Mouse (Mus musculus) kidney, embryonic 14.5 days (tissue): ENCODE results near the gene Bscl2. TPM values are rescaled to one million over a fixed set of nuclear protein-coding genes. Genes with fewer than 3 reads are reported as not detected.
A peak's percentile ranks its signal among the peaks of the same experiment; 100 is the strongest.
"Not testable (repeated sequence)": the region's sequence is repeated elsewhere in the genome, so short reads cannot be mapped to it uniquely, and the experiment has no call there.

ENCODE experiments used
- ATAC-seq: fragments of 200-750 bp; cut with Nextera tagmentation; 2 replicates; pipeline ENCODE4 v1.8.0; 2017; ENCODE audit warnings: moderate number of reproducible peaks, mild to moderate bottlenecking, moderate TSS enrichment, moderate library complexity; ENCODE audit not compliant: low FRiP score, low TSS enrichment
- H3K27ac ChIP-seq: fragments of 300-500 bp; sonication (generic); 2 replicates; pipeline ENCODE4 v1.5.1; 2014; ENCODE audit warnings: low read depth, mild to moderate bottlenecking, low read length, moderate library complexity, mixed read lengths
- H3K27me3 ChIP-seq: fragments of 300-500 bp; sonication (generic); 2 replicates; pipeline ENCODE4 v1.6.1; 2014; ENCODE audit warnings: mild to moderate bottlenecking, low read length; ENCODE audit not compliant: control insufficient read depth, insufficient read depth
- H3K36me3 ChIP-seq: fragments of 300-500 bp; sonication (generic); 2 replicates; pipeline ENCODE4 v1.6.1; 2014; ENCODE audit warnings: low read length, mixed read lengths; ENCODE audit not compliant: control insufficient read depth, insufficient read depth
- H3K4me1 ChIP-seq: fragments of 300-500 bp; sonication (generic); 2 replicates; pipeline ENCODE4 v1.6.1; 2014; ENCODE audit warnings: low read length, mixed read lengths; ENCODE audit not compliant: control insufficient read depth, insufficient read depth
- H3K4me2 ChIP-seq: fragments of 300-500 bp; sonication (generic); replicated peaks from 2 replicates; pipeline ENCODE4 v1.6.1; 2014; ENCODE audit warnings: low read depth, mild to moderate bottlenecking, low read length
- H3K4me3 ChIP-seq: fragments of 300-500 bp; sonication (generic); 2 replicates; pipeline ENCODE4 v1.5.1; 2014; ENCODE audit warnings: mild to moderate bottlenecking, low read length
- H3K9ac ChIP-seq: fragments of 300-500 bp; sonication (generic); 2 replicates; pipeline ENCODE4 v1.6.1; 2014; ENCODE audit warnings: low read depth, mild to moderate bottlenecking, low read length, moderate library complexity
- H3K9me3 ChIP-seq: fragments of 300-500 bp; sonication (generic); 2 replicates; pipeline ENCODE4 v1.6.1; 2016; ENCODE audit warnings: low read length; ENCODE audit not compliant: control insufficient read depth
- WGBS: fragments of 180-500 bp; shearing (Covaris S2); extraction: QIAGEN DNeasy Blood & Tissue Kit; methylation state at CpG from one replicate; pipeline ENCODE4 v1.1.7; 2014; 5-methylcytosine and 5-hydroxymethylcytosine counted together
- polyA plus RNA-seq: library from polyadenylated mRNA; unstranded; fragments of >200 nt; fragmentation: Nextera tagmentation; extraction: Ambion mirVana; gene quantifications from 2 replicates; pipeline ENCODE4 v1.2.1, GENCODE M21; 2014

The Bscl2 gene
- polyA plus RNA-seq, 1 experiment from 2014 or later = 42.2 TPM

GRCm38 (mm10) chr19:8852236-8852928, 15.1 kb downstream of the Bscl2 start:
- Histone ChIP-seq H3K9me3 (no peaks in the 10 kb centered on the region), H3K4me3 (no peak overlapping the region), H3K4me1 (no peaks in the 10 kb centered on the region), H3K36me3 (peaks cover 8% of the 10 kb centered on the region; the same call in 1 of the 2 replicates), H3K4me2 (no peak overlapping the region), H3K27ac (no peak overlapping the region), H3K9ac (no peak overlapping the region), H3K27me3 (no peaks in the 10 kb centered on the region)
- 56% methylated on average over 10 of the region's 10 CpGs for WGBS
- ATAC-seq = no peak

- Histone ChIP-seq H3K9me3 (no peaks in the 10 kb centered on the region), H3K4me2 (no peak overlapping the region), H3K36me3 (peaks cover 3% of the 10 kb centered on the region; the same call in 1 of the 2 replicates), H3K9ac (no peak overlapping the region), H3K27me3 (no peaks in the 10 kb centered on the region), H3K27ac (no peak overlapping the region), H3K4me1 (no peaks in the 10 kb centered on the region), H3K4me3 (no peak overlapping the region)
- 83% methylated on average over 3 of the region's 3 CpGs for WGBS
- no peak for ATAC-seq
These were observed 15.8 kb downstream of the Bscl2 start for GRCm38 (mm10) chr19:8853117-8853516.

- WGBS = 46% methylated on average over 4 of the region's 4 CpGs
These were observed 20.4 kb downstream of the Bscl2 start for GRCm38 (mm10) chr19:8857689-8858088.

GRCm38 (mm10) chr19:8859018-8859417, 21.8 kb downstream of the Bscl2 start:
- ATAC-seq = peak; percentile 45; the same call in 1 of the 2 replicates
- Histone ChIP-seq H3K9me3 (no peaks in the 10 kb centered on the region), H3K27ac (no peak overlapping the region), H3K36me3 (no peaks in the 10 kb centered on the region), H3K9ac (no peak overlapping the region), H3K27me3 (no peaks in the 10 kb centered on the region), H3K4me3 (no peak overlapping the region), H3K4me1 (no peaks in the 10 kb centered on the region), H3K4me2 (no peak overlapping the region)
- 21% methylated on average over 1 of the region's 1 CpGs for WGBS

More at GRCm38 (mm10) chr19:8857689-8858088, 20.4 kb downstream of the Bscl2 start:
- Histone ChIP-seq H3K27ac (no peak overlapping the region), H3K36me3 (no peaks in the 10 kb centered on the region), H3K4me2 (no peak overlapping the region), H3K4me3 (no peak overlapping the region), H3K9ac (no peak overlapping the region), H3K4me1 (no peaks in the 10 kb centered on the region), H3K27me3 (no peaks in the 10 kb centered on the region), H3K9me3 (no peaks in the 10 kb centered on the region)
- peak; percentile 54; the same call in 1 of the 2 replicates for ATAC-seq

GRCm38 (mm10) chr19:8864265-8864664, 27.0 kb downstream of the Bscl2 start:
- Histone ChIP-seq H3K9me3 (no peaks in the 10 kb centered on the region), H3K9ac (no peak overlapping the region), H3K4me2 (no peak overlapping the region), H3K36me3 (no peaks in the 10 kb centered on the region), H3K4me3 (no peak overlapping the region), H3K27me3 (no peaks in the 10 kb centered on the region), H3K27ac (no peak overlapping the region), H3K4me1 (no peaks in the 10 kb centered on the region)
- WGBS = 90% methylated on average over 6 of the region's 6 CpGs
- no peak for ATAC-seq

- H3K4me1 ChIP-seq, H3K4me2 ChIP-seq, ATAC-seq, H3K27me3 ChIP-seq, H3K9ac ChIP-seq, H3K4me3 ChIP-seq, H3K9me3 ChIP-seq, H3K27ac ChIP-seq: not testable (repeated sequence)
- peaks cover 24% of the 10 kb centered on the region for H3K36me3 ChIP-seq
- 81% methylated on average over 3 of the region's 3 CpGs for WGBS
These were observed 33.1 kb downstream of the Bscl2 start for GRCm38 (mm10) chr19:8870381-8870780.

GRCm38 (mm10) chr19:8870838-8871237, 33.6 kb downstream of the Bscl2 start:
- ATAC-seq = peak; percentile 32; the same call in 1 of the 2 replicates
- no peaks in the 10 kb centered on the region for H3K9me3 ChIP-seq
- H3K4me2 ChIP-seq = peak overlapping the region; percentile 85
- peaks cover 5% of the 10 kb centered on the region for H3K4me1 ChIP-seq
- H3K9ac ChIP-seq = peak overlapping the region; percentile 96
- H3K4me3 ChIP-seq = peak overlapping the region; percentile 94
- H3K27ac ChIP-seq = peak overlapping the region; percentile 56; the same call in 1 of the 2 replicates
- H3K27me3 ChIP-seq = no peaks in the 10 kb centered on the region
- WGBS = 59% methylated on average over 9 of the region's 9 CpGs
- peaks cover 29% of the 10 kb centered on the region for H3K36me3 ChIP-seq

- H3K4me1 ChIP-seq = peaks cover 5% of the 10 kb centered on the region
- peaks cover 36% of the 10 kb centered on the region for H3K36me3 ChIP-seq
- H3K27me3 ChIP-seq = no peaks in the 10 kb centered on the region
- peak; percentile 97 for ATAC-seq
- peak within 1 kb of the TSS; percentile 96 for H3K9ac ChIP-seq
- under 1% methylated on average over 50 of the region's 59 CpGs for WGBS
- no peaks in the 10 kb centered on the region for H3K9me3 ChIP-seq
- peak within 1 kb of the TSS; percentile 85 for H3K4me2 ChIP-seq
- H3K4me3 ChIP-seq = peak within 1 kb of the TSS; percentile 94
- peak within 1 kb of the TSS; percentile 71 for H3K27ac ChIP-seq
These were observed 34.3 kb downstream of the Bscl2 start, which contains the start of gene Ubxn1 for GRCm38 (mm10) chr19:8871267-8872186. TSS of gene Ubxn1 (plus strand) at chr19:8871496.
